Mouse (Mus musculus): ENCODE data around the gene Tmem184a.

The Tmem184a gene

GRCm38 (mm10) chr5:139819538-139820181 is at the start of gene Tmem184a:
TSS of gene Tmem184a (minus strand) at chr5:139819917.
- no peak for DNase-seq (ENCODE audit: low read depth)

DNA sequence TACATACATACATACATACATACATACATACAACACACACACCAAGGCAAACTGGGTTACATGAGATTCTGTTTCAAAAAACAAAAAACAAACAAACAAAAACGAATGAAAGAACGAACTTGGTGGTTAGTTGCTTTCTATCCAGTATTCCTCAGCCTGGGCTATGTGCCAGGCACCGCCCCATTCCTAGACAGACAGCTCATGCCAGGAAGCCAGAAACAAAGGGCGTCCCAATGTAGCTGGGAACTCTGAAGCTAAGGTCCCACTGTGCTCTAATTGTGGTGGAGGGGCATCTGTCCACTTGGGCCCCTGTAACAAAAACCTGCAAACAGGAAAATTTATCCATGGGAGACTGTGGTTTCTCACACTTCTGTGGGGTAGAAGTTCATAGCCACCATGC is 43.0 kb upstream of the Tmem184a start:
- peak; percentile 40 for DNase-seq (ENCODE audit: low read depth)

- no peak for DNase-seq (ENCODE audit: low read depth)
Observed at GRCm38 (mm10) chr5:139860328-139861104, 40.8 kb upstream of the Tmem184a start.

DNA sequence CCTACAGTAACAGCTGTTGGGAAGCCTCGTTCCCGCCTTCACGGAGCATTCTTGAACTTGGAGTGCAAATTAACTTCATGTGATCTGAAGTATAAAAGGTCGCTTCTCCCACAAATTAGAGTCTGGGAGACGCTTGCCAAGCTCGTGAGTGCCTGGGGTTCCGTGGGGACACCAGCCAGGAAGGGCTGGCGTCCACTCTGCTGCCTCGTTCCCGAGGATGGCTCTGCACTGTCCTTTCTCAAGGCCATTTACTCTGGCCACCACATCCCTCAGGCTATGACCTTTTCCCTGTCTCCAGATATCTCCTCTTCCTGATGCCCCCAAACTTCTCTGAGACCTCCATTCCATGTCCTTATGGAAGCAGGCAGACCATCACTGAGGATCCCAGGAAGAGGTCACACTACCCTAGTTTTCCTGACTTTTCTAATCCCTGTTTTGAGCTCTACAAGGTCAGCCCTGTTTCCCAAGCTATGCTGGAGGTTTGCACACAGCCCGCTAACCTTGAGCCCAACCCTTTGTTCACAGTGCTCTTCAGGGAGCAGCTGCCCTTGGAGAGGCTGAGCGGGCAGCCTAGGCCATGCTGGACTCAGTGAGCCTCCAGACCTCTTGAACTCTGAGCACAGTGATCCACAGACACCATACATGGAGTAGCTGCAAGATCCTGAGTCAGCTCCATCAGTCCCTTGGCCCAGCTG is 30.1 kb upstream of the Tmem184a start:
- no peak for DNase-seq (ENCODE audit: low read depth)

DNA sequence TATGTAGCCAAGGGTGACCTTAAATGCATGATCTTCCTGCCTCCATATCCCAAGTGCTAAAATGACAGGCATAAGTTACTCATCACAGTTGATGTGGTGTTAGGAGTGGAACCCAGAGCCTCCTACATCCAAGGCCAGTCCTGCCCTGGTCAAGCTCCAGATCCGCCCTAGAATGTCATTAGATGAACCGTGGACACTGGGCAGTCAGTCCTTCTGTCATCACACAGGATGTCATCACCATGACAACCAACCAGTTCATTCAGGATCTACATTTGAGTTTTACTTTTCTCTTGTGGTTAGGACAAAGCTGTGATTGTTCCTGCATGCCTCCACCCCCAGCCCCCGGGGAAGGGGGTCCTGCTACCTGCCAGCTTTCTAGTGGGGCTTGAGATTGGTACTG is 19.4 kb upstream of the Tmem184a start:
- DNase-seq (ENCODE audit: low read depth) = no peak

GRCm38 (mm10) chr5:139838476-139838892 is 18.8 kb upstream of the Tmem184a start:
- DNase-seq (ENCODE audit: low read depth) = no peak

DNA sequence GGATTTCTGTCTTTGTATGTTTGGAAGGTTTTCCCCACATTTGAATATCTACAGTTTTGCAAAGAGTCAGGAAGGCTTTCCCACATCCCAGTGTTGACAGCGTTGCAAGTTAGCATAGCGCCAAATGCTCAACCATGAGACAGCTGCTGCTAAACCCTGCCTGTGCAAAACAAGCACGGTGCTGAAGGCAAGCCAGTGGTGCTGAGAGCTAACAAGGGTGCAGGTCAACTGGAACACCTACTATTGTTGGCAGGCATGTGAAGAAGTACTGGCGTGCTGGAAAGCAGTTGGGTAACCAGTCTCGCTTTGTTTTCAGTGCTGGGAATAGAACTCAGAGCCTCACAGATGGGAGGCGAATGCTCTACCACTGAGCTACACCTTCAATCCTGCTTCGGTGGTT is 16.0 kb upstream of the Tmem184a start:
- no peak for DNase-seq (ENCODE audit: low read depth)

DNA sequence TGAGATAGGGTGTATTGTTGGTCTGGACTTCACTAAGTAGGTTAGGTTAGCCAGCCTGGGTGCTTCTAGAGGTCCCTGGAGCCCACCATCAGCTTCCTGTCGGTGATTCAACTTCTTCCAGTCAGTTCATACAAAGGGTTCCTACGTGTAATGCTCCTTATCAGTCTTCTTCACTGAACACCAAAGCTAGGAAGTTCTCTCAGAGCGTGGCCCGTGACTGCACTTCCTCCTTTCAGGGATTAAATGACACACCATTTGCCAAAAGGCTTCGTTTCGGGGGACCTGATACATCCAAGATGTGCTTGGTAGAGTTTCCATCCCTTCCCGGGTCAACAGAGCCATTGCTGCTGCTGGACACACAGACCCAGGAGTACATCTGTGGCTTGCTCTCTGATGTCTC is 12.4 kb upstream of the Tmem184a start:
- no peak for DNase-seq (ENCODE audit: low read depth)

DNA sequence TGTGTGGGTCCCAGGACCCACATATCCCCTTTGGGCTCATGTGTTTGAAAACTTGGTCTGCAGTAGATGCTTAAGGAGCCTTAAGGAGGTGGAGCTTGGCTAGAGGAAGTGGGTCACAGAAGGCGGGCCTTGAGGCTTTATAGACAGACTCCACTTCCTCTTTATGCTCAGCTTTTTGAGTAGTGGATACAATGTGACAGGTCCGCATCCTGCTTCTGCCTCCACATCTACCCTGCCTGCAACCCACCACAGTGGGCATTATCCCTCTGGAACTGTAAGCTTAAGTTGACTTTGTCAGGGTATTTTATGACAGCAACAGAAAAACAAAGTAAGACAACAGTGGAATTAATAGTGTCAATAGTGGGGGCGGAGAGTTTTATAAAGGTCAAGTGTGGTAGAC is 11.0 kb upstream of the Tmem184a start:
- DNase-seq (ENCODE audit: low read depth) = no peak

- DNase-seq (ENCODE audit: low read depth) = no peak
Observed at GRCm38 (mm10) chr5:139829384-139829783, 9.7 kb upstream of the Tmem184a start.

- DNase-seq (ENCODE audit: low read depth) = no peak
Observed at GRCm38 (mm10) chr5:139827593-139827992, 7.9 kb upstream of the Tmem184a start.

DNA sequence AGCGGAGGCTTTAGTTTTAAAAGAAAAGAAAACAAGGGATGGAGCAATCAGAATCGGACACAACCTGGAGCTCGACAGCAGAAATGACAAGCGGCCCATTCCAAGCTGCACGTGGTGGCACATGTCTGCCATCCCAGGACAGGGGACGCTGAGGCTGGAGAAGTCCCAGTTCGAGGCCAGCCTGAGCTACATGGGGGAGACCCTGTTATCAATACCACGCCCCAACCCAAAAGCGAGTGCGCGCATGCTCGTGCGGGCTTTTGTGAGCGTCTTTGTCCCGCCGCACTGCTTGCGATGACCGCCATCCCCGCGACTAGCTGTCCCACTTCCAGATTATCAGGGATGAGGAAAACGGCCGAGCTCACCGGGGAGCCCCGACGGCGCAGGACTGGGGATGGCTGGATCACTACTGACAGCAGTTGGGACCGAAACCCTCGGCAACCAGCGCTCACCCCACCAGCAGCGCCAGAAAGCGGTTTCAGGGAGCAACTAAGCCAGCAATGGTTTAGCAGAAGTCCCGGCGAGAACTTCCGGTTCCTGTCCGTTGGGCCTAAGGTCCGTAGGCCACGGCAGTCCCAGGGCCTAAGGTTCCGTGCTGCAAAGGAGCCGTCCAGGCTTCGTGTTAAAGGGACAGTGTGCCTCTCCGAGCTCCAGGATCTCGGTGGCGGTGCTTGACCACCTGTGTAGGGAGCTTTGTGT is 6.8 kb upstream of the Tmem184a start, which contains the start of the genes Gm26938 and Psmg3:
TSS of gene Gm26938 (minus strand) at position 51 of the 699 bp plus-strand sequence.
TSS of gene Psmg3 (minus strand) at position 529 of the 699 bp plus-strand sequence.
- DNase-seq (ENCODE audit: low read depth) = peak; percentile 70

DNA sequence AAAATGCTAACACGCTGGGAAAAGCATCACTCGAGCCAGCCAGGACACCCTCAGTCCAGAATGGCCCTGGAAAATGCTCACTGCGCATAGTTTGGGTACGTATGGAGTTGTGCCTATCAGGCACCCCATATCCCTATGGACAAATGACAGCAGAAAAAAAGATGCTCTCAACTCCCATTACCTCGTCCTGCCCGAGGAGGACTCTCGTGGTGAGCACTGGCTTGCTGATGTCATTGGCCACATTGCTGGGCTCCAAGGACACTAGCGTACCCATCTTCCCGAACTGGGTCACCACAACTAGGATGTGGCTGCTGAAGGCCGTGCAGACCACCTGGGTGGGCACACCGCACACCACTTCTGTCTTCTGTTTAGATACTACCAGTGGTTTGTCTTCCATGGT is 6.2 kb upstream of the Tmem184a start:
- DNase-seq (ENCODE audit: low read depth) = no peak

DNA sequence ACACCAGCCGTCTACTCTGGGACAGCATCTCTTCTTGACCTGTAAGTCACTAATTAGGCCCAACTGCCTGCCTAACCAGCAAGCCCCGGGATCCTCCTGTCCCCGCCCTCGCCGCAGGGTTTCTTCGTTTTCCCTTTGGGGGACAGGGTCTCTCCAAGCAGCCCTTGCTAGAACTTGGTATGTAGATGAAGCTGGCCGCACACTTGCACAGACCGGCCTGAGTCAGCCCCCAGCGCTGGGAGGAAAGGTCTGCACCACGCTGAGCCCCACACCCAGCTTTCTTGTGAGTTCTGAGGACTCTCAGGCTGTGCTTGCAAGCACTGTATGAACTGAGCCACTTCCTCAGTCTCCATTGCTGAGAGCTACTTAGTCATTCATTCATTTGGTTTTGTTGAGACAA is 4.8 kb upstream of the Tmem184a start:
- DNase-seq (ENCODE audit: low read depth) = no peak

DNA sequence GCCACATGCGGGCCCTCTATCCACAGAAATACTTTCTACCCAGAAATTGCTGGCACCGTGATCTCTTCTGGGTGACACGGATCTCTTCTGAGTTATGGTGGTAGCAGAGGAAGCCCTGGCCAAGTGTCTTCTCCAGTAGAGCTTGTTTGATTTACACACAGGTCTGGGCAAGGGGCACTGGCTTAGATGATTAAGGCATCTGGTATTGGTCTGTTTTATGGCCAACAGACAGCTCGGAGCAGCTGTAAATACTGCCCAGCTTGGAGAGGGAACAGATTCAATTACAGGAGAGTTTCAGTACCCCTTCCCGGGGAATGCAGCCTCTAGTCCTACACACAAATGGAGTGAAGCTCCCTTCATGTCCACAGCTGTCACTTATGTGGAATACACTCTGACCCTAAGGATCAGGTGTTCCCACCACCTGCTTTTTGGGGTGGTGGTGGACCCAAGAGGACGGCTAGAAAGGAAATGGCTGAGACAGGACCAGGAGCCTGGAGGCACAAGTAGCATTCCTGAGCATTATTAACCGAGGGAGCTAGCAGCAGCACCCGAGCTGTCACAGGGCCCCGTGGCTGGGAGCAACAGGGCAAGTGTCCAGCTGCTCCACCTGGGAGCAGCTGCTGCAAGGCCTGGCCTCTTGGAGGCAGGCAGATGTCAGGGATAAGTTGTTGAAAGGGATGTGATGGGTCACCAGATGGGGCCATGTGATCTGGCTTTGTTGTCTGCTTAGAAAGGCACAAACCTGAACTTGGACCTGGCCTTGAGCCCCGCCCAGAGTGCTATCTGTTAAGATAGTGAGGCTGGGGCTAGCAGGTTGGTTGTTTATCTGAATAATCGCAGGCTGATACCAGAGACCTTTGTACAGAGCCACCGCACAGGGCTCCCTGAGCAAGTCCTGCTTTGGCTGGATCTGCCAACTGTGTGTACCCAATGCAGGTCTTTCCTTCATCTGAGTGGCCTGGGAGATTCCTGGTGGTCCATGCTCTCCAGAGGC is 2.0 kb upstream of the Tmem184a start:
- DNase-seq (ENCODE audit: low read depth) = no peak

DNA sequence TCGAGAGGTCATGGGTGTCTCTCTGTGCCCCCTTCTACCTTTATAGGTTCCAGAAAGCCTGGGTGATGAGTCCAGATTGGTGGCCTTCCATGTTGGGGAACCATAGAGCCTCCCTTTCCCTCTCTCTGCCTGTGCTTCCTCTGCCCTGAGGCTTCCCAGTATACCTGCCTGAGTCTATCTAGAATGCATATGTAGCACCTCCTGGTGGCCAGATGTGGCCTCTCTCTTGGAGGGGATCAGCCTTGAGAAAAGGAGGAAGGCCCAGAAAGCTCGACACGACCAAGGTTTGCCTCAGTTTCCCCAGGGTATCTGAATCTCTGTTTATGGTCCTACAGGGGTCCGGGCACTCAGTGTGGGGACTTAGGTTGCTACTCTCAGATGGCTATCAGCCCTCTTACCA is 916 bp downstream of the Tmem184a start:
- no peak for DNase-seq (ENCODE audit: low read depth)

DNA sequence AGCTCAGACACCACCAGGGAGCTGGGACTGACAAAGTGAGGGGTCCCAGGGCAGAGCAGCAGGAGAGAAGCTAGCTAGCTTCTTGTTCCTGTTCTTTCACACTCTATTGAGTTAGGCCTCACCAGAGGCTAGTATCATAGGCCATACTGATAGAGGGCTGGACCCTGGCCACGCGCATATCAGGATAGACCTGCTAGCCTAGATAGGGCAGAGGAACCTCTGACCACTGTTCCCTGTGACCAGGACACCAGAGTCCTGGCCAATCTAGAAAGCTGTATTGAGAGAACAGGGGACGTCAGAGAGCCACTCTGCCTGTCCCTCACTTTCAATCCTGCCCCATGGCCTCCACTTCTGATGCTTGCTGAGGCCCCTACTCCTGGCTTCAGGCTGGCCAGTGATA is 1.7 kb downstream of the Tmem184a start:
- DNase-seq (ENCODE audit: low read depth) = no peak

- no peak for DNase-seq (ENCODE audit: low read depth)
Observed at GRCm38 (mm10) chr5:139817292-139817691, 2.4 kb downstream of the Tmem184a start.

DNA sequence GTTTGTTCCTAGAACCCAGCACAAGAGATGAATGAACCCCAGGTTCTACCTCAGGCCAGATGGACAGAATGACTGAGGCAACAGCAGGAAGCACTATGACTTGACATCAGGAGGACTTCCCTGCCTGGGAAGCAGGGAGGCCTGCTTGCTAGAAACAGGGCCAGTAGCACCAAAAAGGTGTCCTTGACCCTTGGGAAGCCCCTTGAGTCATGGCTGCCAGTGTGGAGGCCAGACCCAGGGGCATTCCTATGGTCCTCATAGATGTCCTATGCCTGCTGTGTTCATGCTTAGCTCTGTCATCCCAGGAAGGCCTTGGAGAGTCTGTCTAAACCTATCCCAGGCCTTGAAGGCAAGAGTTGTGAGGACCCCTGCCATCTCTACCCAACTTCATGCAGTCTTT is 3.3 kb downstream of the Tmem184a start:
- no peak for DNase-seq (ENCODE audit: low read depth)

- DNase-seq (ENCODE audit: low read depth) = no peak
Observed at GRCm38 (mm10) chr5:139815964-139816363, 3.8 kb downstream of the Tmem184a start.

GRCm38 (mm10) chr5:139813963-139814381 is 5.7 kb downstream of the Tmem184a start:
- DNase-seq (ENCODE audit: low read depth) = no peak
